Mouse (Mus musculus): Measurements from ENCODE around the gene Inhbe. TPM values are rescaled to one million over a fixed set of nuclear protein-coding genes. Genes with fewer than 3 reads are reported as not detected.
"Not testable (repeated sequence)": the region's sequence is repeated elsewhere in the genome, so short reads cannot be mapped to it uniquely, and the experiment has no call there.

Inhbe gene
- polyA plus RNA-seq, 1 experiment from 2014 or later = 0.08 TPM

- ATAC-seq (ENCODE audit: low FRiP score) = no peak
- peaks cover 95% of the 10 kb centered on the region for H3K27me3 ChIP-seq
- H3K9me3 ChIP-seq (replicated peaks) = no peaks in the 10 kb centered on the region
- H3K36me3 ChIP-seq = no peaks in the 10 kb centered on the region
- WGBS = 7% methylated on average over 29 of the region's 29 CpGs
- H3K4me3 ChIP-seq = peak overlapping the region; percentile 34
- H3K4me1 ChIP-seq = peaks cover 15% of the 10 kb centered on the region
- peak overlapping the region; percentile 53 for H3K4me2 ChIP-seq (replicated peaks)
- peak overlapping the region; percentile 33 for H3K9ac ChIP-seq
- H3K27ac ChIP-seq = no peak overlapping the region
Observed at GRCm38 (mm10) chr10:127326828-127327227, 27.4 kb downstream of the Inhbe start.

GRCm38 (mm10) chr10:127326017-127326801, 28.0 kb downstream of the Inhbe start:
- H3K27me3 ChIP-seq = peaks cover 90% of the 10 kb centered on the region
- peak overlapping the region; percentile 44 for H3K9ac ChIP-seq
- no peaks in the 10 kb centered on the region for H3K36me3 ChIP-seq
- no peak overlapping the region for H3K27ac ChIP-seq
- H3K4me3 ChIP-seq = peak overlapping the region; percentile 34
- 0 out of 2 replicates have a peak, but pooled peaks have one; percentile 20 for ATAC-seq (ENCODE audit: low FRiP score)
- H3K9me3 ChIP-seq (replicated peaks) = no peaks in the 10 kb centered on the region
- peak overlapping the region; percentile 53 for H3K4me2 ChIP-seq (replicated peaks)
- WGBS = 1% methylated on average over 52 of the region's 54 CpGs
- peaks cover 15% of the 10 kb centered on the region for H3K4me1 ChIP-seq

GRCm38 (mm10) chr10:127325454-127326016, 28.7 kb downstream of the Inhbe start:
- Histone ChIP-seq H3K27me3 (peaks cover 85% of the 10 kb centered on the region), H3K9ac (no peak overlapping the region), H3K36me3 (no peaks in the 10 kb centered on the region), H3K4me3 (peak overlapping the region; percentile 34), H3K4me2 (replicated peaks) (peak overlapping the region; percentile 53), H3K4me1 (peaks cover 15% of the 10 kb centered on the region), H3K27ac (no peak overlapping the region), H3K9me3 (replicated peaks) (no peaks in the 10 kb centered on the region)
- no peak for ATAC-seq (ENCODE audit: low FRiP score)
- WGBS = 35% methylated on average over 14 of the region's 14 CpGs

- no peak for ATAC-seq (ENCODE audit: low FRiP score)
- Histone ChIP-seq H3K4me3 (no peak overlapping the region), H3K27ac (no peak overlapping the region), H3K27me3 (peaks cover 75% of the 10 kb centered on the region), H3K4me2 (replicated peaks) (no peak overlapping the region), H3K4me1 (peaks cover 15% of the 10 kb centered on the region), H3K36me3 (no peaks in the 10 kb centered on the region), H3K9ac (no peak overlapping the region), H3K9me3 (replicated peaks) (no peaks in the 10 kb centered on the region)
- WGBS = 10% methylated on average over 7 of the region's 7 CpGs
Observed at GRCm38 (mm10) chr10:127324495-127324894, 29.7 kb downstream of the Inhbe start.

GRCm38 (mm10) chr10:127323131-127323855, 30.9 kb downstream of the Inhbe start:
- Histone ChIP-seq H3K4me1 (peaks cover 15% of the 10 kb centered on the region), H3K36me3 (no peaks in the 10 kb centered on the region), H3K4me2 (replicated peaks) (no peak overlapping the region), H3K4me3 (no peak overlapping the region), H3K27me3 (peaks cover 63% of the 10 kb centered on the region), H3K9ac (no peak overlapping the region), H3K27ac (no peak overlapping the region), H3K9me3 (replicated peaks) (no peaks in the 10 kb centered on the region)
- no peak for ATAC-seq (ENCODE audit: low FRiP score)
- 75% methylated on average over 17 of the region's 17 CpGs for WGBS

- Histone ChIP-seq H3K27ac (no peak overlapping the region), H3K36me3 (no peaks in the 10 kb centered on the region), H3K4me2 (replicated peaks) (no peak overlapping the region), H3K4me3 (no peak overlapping the region), H3K4me1 (peaks cover 15% of the 10 kb centered on the region), H3K27me3 (peaks cover 57% of the 10 kb centered on the region), H3K9me3 (replicated peaks) (no peaks in the 10 kb centered on the region), H3K9ac (no peak overlapping the region)
- ATAC-seq (ENCODE audit: low FRiP score) = no peak
- WGBS = 82% methylated on average over 4 of the region's 4 CpGs
Observed at GRCm38 (mm10) chr10:127322669-127323068, 31.5 kb downstream of the Inhbe start.

- H3K9me3 ChIP-seq (replicated peaks) = no peaks in the 10 kb centered on the region
- peaks cover 15% of the 10 kb centered on the region for H3K4me1 ChIP-seq
- H3K36me3 ChIP-seq = no peaks in the 10 kb centered on the region
- H3K4me2 ChIP-seq (replicated peaks) = no peak overlapping the region
- no peak overlapping the region for H3K27ac ChIP-seq
- H3K27me3 ChIP-seq = peaks cover 52% of the 10 kb centered on the region
- 62% methylated on average over 13 of the region's 13 CpGs for WGBS
- no peak overlapping the region for H3K9ac ChIP-seq
- no peak overlapping the region for H3K4me3 ChIP-seq
- ATAC-seq (ENCODE audit: low FRiP score) = no peak
Observed at GRCm38 (mm10) chr10:127322178-127322577, 32.0 kb downstream of the Inhbe start.

- Histone ChIP-seq H3K4me2 (replicated peaks) (no peak within 1 kb of the TSS), H3K4me1 (peaks cover 10% of the 10 kb centered on the region), H3K27ac (no peak within 1 kb of the TSS), H3K4me3 (no peak within 1 kb of the TSS), H3K27me3 (peaks cover 46% of the 10 kb centered on the region), H3K36me3 (no peaks in the 10 kb centered on the region), H3K9ac (no peak within 1 kb of the TSS), H3K9me3 (replicated peaks) (no peaks in the 10 kb centered on the region)
- WGBS = 80% methylated on average over 3 of the region's 3 CpGs
- no peak for ATAC-seq (ENCODE audit: low FRiP score)
Observed at GRCm38 (mm10) chr10:127321621-127322020, 32.6 kb downstream of the Inhbe start, which contains the start of gene Arhgap9. Arhgap9 (plus strand) TSS chr10:127321964.

- 76% methylated on average over 7 of the region's 7 CpGs for WGBS
- no peak overlapping the region for H3K4me2 ChIP-seq (replicated peaks)
Observed at GRCm38 (mm10) chr10:127319969-127320368, 34.2 kb downstream of the Inhbe start.

GRCm38 (mm10) chr10:127318009-127318408, 36.2 kb downstream of the Inhbe start:
- WGBS = 47% methylated on average over 4 of the region's 4 CpGs
- Histone ChIP-seq H3K4me1 (no peaks in the 10 kb centered on the region), H3K9me3 (replicated peaks) (no peaks in the 10 kb centered on the region), H3K36me3 (no peaks in the 10 kb centered on the region), H3K27ac (no peak overlapping the region), H3K4me2 (replicated peaks) (no peak overlapping the region), H3K27me3 (peaks cover 12% of the 10 kb centered on the region), H3K9ac (no peak overlapping the region), H3K4me3 (no peak overlapping the region)
- ATAC-seq (ENCODE audit: low FRiP score) = no peak

More at GRCm38 (mm10) chr10:127319969-127320368, 34.2 kb downstream of the Inhbe start:
- Histone ChIP-seq H3K4me3 (no peak overlapping the region), H3K27ac (no peak overlapping the region), H3K9ac (no peak overlapping the region), H3K27me3 (peaks cover 30% of the 10 kb centered on the region), H3K9me3 (replicated peaks) (no peaks in the 10 kb centered on the region), H3K36me3 (no peaks in the 10 kb centered on the region), H3K4me1 (no peaks in the 10 kb centered on the region)
- ATAC-seq (ENCODE audit: low FRiP score) = no peak

GRCm38 (mm10) chr10:127317277-127317676, 36.9 kb downstream of the Inhbe start:
- H3K4me2 ChIP-seq (replicated peaks) = no peak overlapping the region
- no peaks in the 10 kb centered on the region for H3K4me1 ChIP-seq
- no peak for ATAC-seq (ENCODE audit: low FRiP score)
- H3K4me3 ChIP-seq = no peak overlapping the region
- peaks cover 5% of the 10 kb centered on the region; the same call in 1 of the 2 replicates for H3K27me3 ChIP-seq
- 82% methylated on average over 2 of the region's 2 CpGs for WGBS
- no peaks in the 10 kb centered on the region for H3K36me3 ChIP-seq
- H3K9ac ChIP-seq = no peak overlapping the region
- H3K27ac ChIP-seq = no peak overlapping the region
- no peaks in the 10 kb centered on the region for H3K9me3 ChIP-seq (replicated peaks)

- H3K9ac ChIP-seq; H3K9me3 ChIP-seq (replicated peaks); H3K4me3 ChIP-seq; H3K27me3 ChIP-seq; H3K4me2 ChIP-seq (replicated peaks); ATAC-seq (ENCODE audit: low FRiP score); H3K27ac ChIP-seq; H3K36me3 ChIP-seq: not testable (repeated sequence)
- WGBS = 71% methylated on average over 1 of the region's 1 CpGs
- H3K4me1 ChIP-seq = peaks cover 11% of the 10 kb centered on the region
Observed at GRCm38 (mm10) chr10:127314950-127315349, 39.3 kb downstream of the Inhbe start.

Measured in hindbrain, embryonic 12.5 days (tissue).